Mouse (Mus musculus): Measurements from ENCODE around the gene Muc1. TPM values are rescaled to one million over a fixed set of nuclear protein-coding genes. Genes with fewer than 3 reads are reported as not detected.
A peak's percentile ranks its signal among the peaks of the same experiment; 100 is the strongest.

The Muc1 gene
- total and polyA plus RNA-seq, 3 experiments = 0.09 to 0.60 (median 0.38) TPM

DNA sequence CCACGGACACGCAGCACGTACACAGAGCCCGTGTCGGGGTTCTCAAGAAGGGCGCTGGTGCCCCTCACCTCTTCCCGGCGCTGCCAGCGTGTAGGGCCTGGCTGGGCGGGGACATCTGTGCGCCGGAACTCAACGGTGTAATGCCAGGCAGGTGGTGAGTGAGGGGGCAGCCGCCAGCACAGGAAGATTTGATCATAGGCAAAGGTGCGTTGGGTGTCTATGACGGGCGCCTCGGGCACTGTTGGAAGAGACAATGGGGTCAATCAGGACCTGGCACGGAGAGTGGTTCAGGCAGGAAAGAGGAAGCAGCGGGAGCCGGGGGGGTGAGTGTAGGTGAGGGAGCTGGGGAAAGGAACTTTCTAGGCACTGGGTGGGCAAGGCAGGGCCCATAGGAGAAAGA lies 8.8 kb downstream of the Muc1 start:
- in situ Hi-C loops (cut with MboI; ENCODE audit: low pct_ligation_motif_present, low pct_unique_long_range_greater_than_20kb, low sequenced_read_pairs) = no loop called here
- no peak overlapping the region for H3K9ac ChIP-seq (ENCODE audit: insufficient read depth, low read depth)
- dilution Hi-C loops (cut with MboI; ENCODE audit: extremely low pct_ligation_motif_present, extremely low pct_unique_long_range_greater_than_20kb, low sequenced_read_pairs) = no loop called here
- H3K4me1 ChIP-seq (ENCODE audit: control insufficient read depth in 1 of 2, insufficient read depth in 2 of 2) = peaks cover 14 to 21% of the 10 kb centered on the region in 2 experiments
- no peaks in the 10 kb centered on the region for H3K79me2 ChIP-seq (replicated peaks; ENCODE audit: control insufficient read depth, extremely low read depth, insufficient read depth, poor library complexity, severe bottlenecking)
- H3K27ac ChIP-seq (ENCODE audit: insufficient read depth, low read depth) = no peak overlapping the region
- H3K27me3 ChIP-seq (replicated peaks) = no peaks in the 10 kb centered on the region
- DNase-seq (ENCODE audit: extremely low read depth) = no peak
- H3K36me3 ChIP-seq (replicated peaks in 1 of 2; ENCODE audit: control insufficient read depth in 1 of 2, insufficient read depth in 1 of 2, low read length in 1 of 2) = peaks cover 39 to 64% of the 10 kb centered on the region in 2 experiments
- H3K4me3 ChIP-seq (replicated peaks in 1 of 3; ENCODE audit: low read depth in 2 of 3, low read length in 2 of 3, poor library complexity in 1 of 3) = no peak overlapping the region
- TF ChIP-seq MAFK (IDR thresholded peaks at IDR 0.05; ENCODE audit: insufficient replicate concordance, low read length) = no peak
- no peak for TF ChIP-seq RCOR1 (conservative IDR thresholded peaks at IDR 0.05; ENCODE audit: low read depth, low read length)
- TF ChIP-seq ZC3H11A (IDR thresholded peaks at IDR 0.05; ENCODE audit: low read depth, low read length) = no peak
- TF ChIP-seq MAX (IDR thresholded peaks at IDR 0.05; ENCODE audit: low read length) = no peak
- no peak for TF ChIP-seq TBP (conservative IDR thresholded peaks at IDR 0.05; ENCODE audit: low read depth, low read length)
- TF ChIP-seq ZKSCAN1 (IDR thresholded peaks at IDR 0.05; ENCODE audit: borderline replicate concordance, low read depth, low read length) = no peak
- TF ChIP-seq TCF12 (IDR thresholded peaks at IDR 0.05; ENCODE audit: low read depth, low read length) = no peak
- H3K9me3 ChIP-seq (replicated peaks; ENCODE audit: low read length) = no peaks in the 10 kb centered on the region
- H3K4me2 ChIP-seq (ENCODE audit: insufficient read depth, low read depth, poor library complexity, severe bottlenecking) = no peak overlapping the region

DNA sequence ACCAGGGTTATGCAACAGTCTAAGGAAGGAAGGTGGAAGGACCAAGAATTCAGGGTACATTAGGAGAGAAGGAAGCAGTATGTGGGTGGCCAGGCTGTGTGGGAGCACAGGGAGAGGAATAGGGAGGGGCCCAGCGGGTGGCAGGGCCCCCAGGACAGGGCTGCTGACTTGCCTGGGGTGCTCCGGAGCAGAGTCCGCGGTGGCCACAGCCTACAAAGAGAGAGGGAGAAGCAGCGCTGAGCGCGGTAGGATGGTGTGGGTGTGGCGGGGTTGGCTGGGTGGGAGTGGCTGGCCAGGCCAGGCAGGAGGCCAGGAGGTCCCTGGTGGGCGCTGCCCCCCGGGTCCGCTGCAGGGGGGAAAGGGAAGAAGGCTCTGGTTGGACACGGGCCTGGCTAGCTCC lies 9.6 kb downstream of the Muc1 start:
- H3K9me3 ChIP-seq (replicated peaks; ENCODE audit: low read length) = no peaks in the 10 kb centered on the region
- DNase-seq (ENCODE audit: extremely low read depth) = no peak
- no peak overlapping the region for H3K4me2 ChIP-seq (ENCODE audit: insufficient read depth, low read depth, poor library complexity, severe bottlenecking)
- peaks cover 8 to 19% of the 10 kb centered on the region in 2 experiments for H3K4me1 ChIP-seq (ENCODE audit: control insufficient read depth in 1 of 2, insufficient read depth in 2 of 2)
- peaks cover 39 to 65% of the 10 kb centered on the region in 2 experiments for H3K36me3 ChIP-seq (replicated peaks in 1 of 2; ENCODE audit: control insufficient read depth in 1 of 2, insufficient read depth in 1 of 2, low read length in 1 of 2)
- H3K79me2 ChIP-seq (replicated peaks; ENCODE audit: control insufficient read depth, extremely low read depth, insufficient read depth, poor library complexity, severe bottlenecking) = no peaks in the 10 kb centered on the region
- dilution Hi-C loops (cut with MboI; ENCODE audit: extremely low pct_ligation_motif_present, extremely low pct_unique_long_range_greater_than_20kb, low sequenced_read_pairs) = no loop called here
- no peak overlapping the region for H3K9ac ChIP-seq (ENCODE audit: insufficient read depth, low read depth)
- no peaks in the 10 kb centered on the region for H3K27me3 ChIP-seq (replicated peaks)
- TF ChIP-seq MEF2A (IDR thresholded peaks at IDR 0.05; ENCODE audit: borderline replicate concordance, low read depth, low read length) (no peak), GABPA (IDR thresholded peaks at IDR 0.05; ENCODE audit: insufficient replicate concordance, low read depth, low read length) (no peak), ELF1 (IDR thresholded peaks at IDR 0.05; ENCODE audit: low read depth, low read length) (no peak), NELFE (IDR thresholded peaks at IDR 0.05; ENCODE audit: low read depth, low read length) (no peak), SMC3 (IDR thresholded peaks at IDR 0.05; ENCODE audit: low read depth, low read length) (no peak), PAX5 (IDR thresholded peaks at IDR 0.05; ENCODE audit: low read length) (no peak)
- no peak overlapping the region for H3K27ac ChIP-seq (ENCODE audit: insufficient read depth, low read depth)
- no peak overlapping the region for H3K4me3 ChIP-seq (replicated peaks in 1 of 3; ENCODE audit: low read depth in 2 of 3, low read length in 2 of 3, poor library complexity in 1 of 3)
- in situ Hi-C loops (cut with MboI; ENCODE audit: low pct_ligation_motif_present, low pct_unique_long_range_greater_than_20kb, low sequenced_read_pairs) = no loop called here

DNA sequence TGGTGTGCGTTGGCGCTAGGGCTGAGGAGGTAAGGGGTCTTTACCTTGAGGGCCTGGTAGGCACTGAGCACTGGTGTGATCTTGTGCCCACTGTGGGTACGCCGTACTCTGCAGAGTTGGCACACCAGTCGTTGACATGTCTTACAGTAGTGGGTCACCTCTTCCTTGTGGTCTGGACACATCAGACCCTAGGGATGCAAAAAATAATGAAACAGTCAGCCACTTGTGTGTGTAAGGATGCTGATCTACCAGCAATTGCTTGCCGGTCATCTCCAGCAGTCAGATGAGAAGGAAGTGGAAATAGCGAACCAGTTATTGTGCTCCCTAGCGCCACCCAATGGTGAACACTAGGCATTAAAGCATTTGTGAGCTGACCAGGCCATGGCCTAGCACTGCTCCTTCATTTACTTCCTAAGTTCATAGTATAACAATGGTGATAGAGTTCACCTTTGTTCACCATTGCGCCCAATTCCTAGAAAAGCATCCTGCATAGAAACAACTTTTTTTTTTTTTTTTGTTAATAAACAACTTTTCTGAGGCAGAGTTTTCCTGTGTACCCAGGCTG lies 13.6 kb downstream of the Muc1 start:
- Histone ChIP-seq H3K4me1 (ENCODE audit: control insufficient read depth in 1 of 2, insufficient read depth in 2 of 2) (peaks cover 3 to 38% of the 10 kb centered on the region in 2 experiments; a peak in 2 of 4 replicates), H3K9me3 (replicated peaks; ENCODE audit: low read length) (no peaks in the 10 kb centered on the region), H3K36me3 (replicated peaks in 1 of 2; ENCODE audit: control insufficient read depth in 1 of 2, insufficient read depth in 1 of 2, low read length in 1 of 2) (peaks cover 22 to 39% of the 10 kb centered on the region in 2 experiments), H3K4me3 (replicated peaks in 1 of 3; ENCODE audit: low read depth in 2 of 3, low read length in 2 of 3, poor library complexity in 1 of 3) (no peak overlapping the region), H3K79me2 (replicated peaks; ENCODE audit: control insufficient read depth, extremely low read depth, insufficient read depth, poor library complexity, severe bottlenecking) (peaks cover 9% of the 10 kb centered on the region), H3K9ac (ENCODE audit: insufficient read depth, low read depth) (no peak overlapping the region), H3K27me3 (replicated peaks) (no peaks in the 10 kb centered on the region), H3K4me2 (ENCODE audit: insufficient read depth, low read depth, poor library complexity, severe bottlenecking) (no peak overlapping the region), H3K27ac (ENCODE audit: insufficient read depth, low read depth) (no peak overlapping the region)
- no peak for TF ChIP-seq MXI1 (IDR thresholded peaks at IDR 0.05; ENCODE audit: low read depth, low read length)
- TF ChIP-seq RAD21 (IDR thresholded peaks at IDR 0.05; ENCODE audit: low read depth, low read length) = peak; percentile 40
- TF ChIP-seq HCFC1 (IDR thresholded peaks at IDR 0.05; ENCODE audit: low read depth, low read length) = no peak
- no peak for TF ChIP-seq POLR2A (IDR thresholded peaks at IDR 0.05; ENCODE audit: low read depth, low read length)
- TF ChIP-seq SMC3 (IDR thresholded peaks at IDR 0.05; ENCODE audit: low read depth, low read length) = peak; percentile 56
- no peak for TF ChIP-seq BHLHE40 (IDR thresholded peaks at IDR 0.05; ENCODE audit: low read depth, low read length)
- no peak for TF ChIP-seq JUN (IDR thresholded peaks at IDR 0.05; ENCODE audit: insufficient read depth, low read depth, low read length)
- TF ChIP-seq MAX (IDR thresholded peaks at IDR 0.05; ENCODE audit: low read length) = no peak
- TF ChIP-seq EP300 (IDR thresholded peaks at IDR 0.05; ENCODE audit: low read length) = no peak
- TF ChIP-seq ELF1 (IDR thresholded peaks at IDR 0.05; ENCODE audit: low read depth, low read length) = peak; percentile 47; the same call in 1 of the 2 replicates
- TF ChIP-seq MYC (IDR thresholded peaks at IDR 0.05; ENCODE audit: low read depth, low read length) = no peak
- no peak for TF ChIP-seq ZKSCAN1 (IDR thresholded peaks at IDR 0.05; ENCODE audit: borderline replicate concordance, low read depth, low read length)
- TF ChIP-seq NRF1 (IDR thresholded peaks at IDR 0.05; ENCODE audit: low read depth, low read length) = no peak
- TF ChIP-seq RCOR1 (conservative IDR thresholded peaks at IDR 0.05; ENCODE audit: low read depth, low read length) = no peak
- TF ChIP-seq CTCF (conservative IDR thresholded peaks at IDR 0.05 in 1 of 2, IDR thresholded peaks at IDR 0.05 in 1 of 2; ENCODE audit: low read depth in 2 of 2, low read length in 2 of 2) = peak; percentile 79 to 88
- TF ChIP-seq MAZ (IDR thresholded peaks at IDR 0.05; ENCODE audit: low read depth, low read length) = no peak
- dilution Hi-C loops (cut with MboI; ENCODE audit: extremely low pct_ligation_motif_present, extremely low pct_unique_long_range_greater_than_20kb, low sequenced_read_pairs) (no loop called here), in situ Hi-C loops (cut with MboI; ENCODE audit: low pct_ligation_motif_present, low pct_unique_long_range_greater_than_20kb, low sequenced_read_pairs) (loop anchor here (5.0 kb wide), 1 partner anchor 35 kb away; no protein-coding TSS in a partner anchor)
- DNase-seq (ENCODE audit: extremely low read depth) = peak; percentile 81
